Comparison of ENCODE assay signal across 8 mouse cellular contexts in genomic region chr4:155221106-155221505, GRCm38 (mm10). TPM values are rescaled to one million over a fixed set of nuclear protein-coding genes. Genes with fewer than 3 reads are reported as not detected.
DNase-seq lines count a peak whose midpoint lies in the region; ATAC-seq and TF ChIP-seq lines count a peak whose summit lies in the region.

No protein-coding gene starts in this region.

- H3K9ac ChIP-seq in kidney, embryonic 15.5 days, result peak overlapping the region; percentile 94
- peak overlapping the region; percentile 90 for H3K9ac ChIP-seq in hindbrain, embryonic 15.5 days
- peak overlapping the region; percentile 92 for H3K9ac ChIP-seq in midbrain, embryonic 16.5 days (ENCODE audit: low read depth, low read length)

- peak overlapping the region; percentile 76 for H3K27ac ChIP-seq in kidney, embryonic 15.5 days
- 0 out of 2 replicates have a peak overlapping the region, but pooled peaks have one; percentile 0 for H3K27ac ChIP-seq in cortical plate, adult 2 months (ENCODE audit: insufficient read depth, low read length)
- H3K27ac ChIP-seq in hindbrain, embryonic 15.5 days (replicated peaks), result peak overlapping the region; percentile 87
- 0 out of 2 replicates have a peak overlapping the region, but pooled peaks have one; percentile 97 for H3K27ac ChIP-seq in midbrain, embryonic 16.5 days (ENCODE audit: low read length)

- peaks cover 67% of the 10 kb centered on the region for H3K4me1 ChIP-seq in kidney, embryonic 15.5 days
- H3K4me1 ChIP-seq in cortical plate, adult 2 months (ENCODE audit: control insufficient read depth, insufficient read depth, low read length), result peaks cover 23% of the 10 kb centered on the region
- peaks cover 62% of the 10 kb centered on the region for H3K4me1 ChIP-seq in hindbrain, embryonic 15.5 days (replicated peaks)
- peaks cover 42% of the 10 kb centered on the region for H3K4me1 ChIP-seq in midbrain, embryonic 16.5 days (ENCODE audit: control insufficient read depth, insufficient read depth, low read length)

- ATAC-seq in kidney, embryonic 15.5 days (replicated peaks; ENCODE audit: low FRiP score), result no peak
- no peak for ATAC-seq in hindbrain, embryonic 15.5 days (ENCODE audit: low FRiP score, low read depth)
- ATAC-seq in midbrain, embryonic 16.5 days, result no peak
- no peak for ATAC-seq in cerebellum, adult (ENCODE audit: insufficient number of reproducible peaks, low FRiP score, low TSS enrichment)

- peak overlapping the region; percentile 83 for H3K4me3 ChIP-seq in kidney, embryonic 15.5 days (replicated peaks)
- H3K4me3 ChIP-seq in cortical plate, adult 2 months (ENCODE audit: insufficient read depth, low read length), result peak overlapping the region; percentile 97
- peak overlapping the region; percentile 85 for H3K4me3 ChIP-seq in hindbrain, embryonic 15.5 days
- H3K4me3 ChIP-seq in midbrain, embryonic 16.5 days (ENCODE audit: low read depth, low read length), result peak overlapping the region; percentile 80

- H3K27me3 ChIP-seq in kidney, embryonic 15.5 days, result no peaks in the 10 kb centered on the region
- H3K27me3 ChIP-seq in hindbrain, embryonic 15.5 days, result no peaks in the 10 kb centered on the region
- no peaks in the 10 kb centered on the region for H3K27me3 ChIP-seq in midbrain, embryonic 16.5 days (ENCODE audit: control insufficient read depth, insufficient read depth, low read depth, low read length)

- DNase-seq in kidney, postnatal 14 days, result no peak
- no peak for DNase-seq in gastrocnemius, postnatal 25 days
- no peak for DNase-seq in kidney, postnatal 10 days

- no peaks in the 10 kb centered on the region for H3K36me3 ChIP-seq in kidney, embryonic 15.5 days
- H3K36me3 ChIP-seq in hindbrain, embryonic 15.5 days, result no peaks in the 10 kb centered on the region
- H3K36me3 ChIP-seq in midbrain, embryonic 16.5 days (ENCODE audit: control insufficient read depth, insufficient read depth, low read length), result no peaks in the 10 kb centered on the region

- TF ChIP-seq POLR2A in cortical plate, adult 2 months (IDR thresholded peaks at IDR 0.05; ENCODE audit: extremely low read depth, insufficient read depth, low read length), result no peak

- no peaks in the 10 kb centered on the region for H3K9me3 ChIP-seq in kidney, embryonic 15.5 days (replicated peaks)
- H3K9me3 ChIP-seq in hindbrain, embryonic 15.5 days, result no peaks in the 10 kb centered on the region
- no peaks in the 10 kb centered on the region for H3K9me3 ChIP-seq in midbrain, embryonic 16.5 days (replicated peaks; ENCODE audit: control insufficient read depth, low read length, poor library complexity, severe bottlenecking)

- 3% methylated on average over 7 of the region's 7 CpGs for WGBS in kidney, embryonic 15.5 days
- WGBS in hindbrain, embryonic 15.5 days, result 1% methylated on average over 7 of the region's 7 CpGs
- WGBS in midbrain, embryonic 16.5 days, result 2% methylated on average over 7 of the region's 7 CpGs

- TF ChIP-seq CTCF in cortical plate, adult 2 months (IDR thresholded peaks at IDR 0.05; ENCODE audit: extremely low read depth, insufficient read depth, low read length), result no peak

- H3K4me2 ChIP-seq in kidney, embryonic 15.5 days, result peak overlapping the region; percentile 94
- H3K4me2 ChIP-seq in hindbrain, embryonic 15.5 days, result peak overlapping the region; percentile 94
- peak overlapping the region; percentile 99 for H3K4me2 ChIP-seq in midbrain, embryonic 16.5 days (ENCODE audit: low read length)

RNA-seq across cellular contexts. Expression of gene Ski, which starts 1.3 kb away (rescaled TPM):
- polyA plus RNA-seq in kidney, embryonic 15.5 days (2015; fragmentation: Nextera tagmentation; extraction: Ambion mirVana), result 14.7 and 16.9 TPM in 2 replicates
- polyA plus RNA-seq in cortical plate, adult 2 months (2012; rRNA removed), result 69.0 and 70.3 TPM in 2 replicates
- polyA plus RNA-seq in hindbrain, embryonic 15.5 days (2015; fragmentation: Nextera tagmentation; extraction: Ambion mirVana), result 11.3 and 11.9 TPM in 2 replicates
- 9.6 and 10.1 TPM in 2 replicates for polyA plus RNA-seq in midbrain, embryonic 16.5 days (2015; fragmentation: Nextera tagmentation; extraction: Ambion mirVana)
- 10 to 100 TPM; 31.3 to 34.7 TPM for total RNA-seq in gastrocnemius, postnatal 25 days (2021)

RNA-seq across cellular contexts. Expression of gene Faap20, which starts 28.5 kb away (rescaled TPM):
- 66.2 and 68.8 TPM in 2 replicates for polyA plus RNA-seq in kidney, embryonic 15.5 days (2015; fragmentation: Nextera tagmentation; extraction: Ambion mirVana)
- 36.5 and 37.5 TPM in 2 replicates for polyA plus RNA-seq in cortical plate, adult 2 months (2012; rRNA removed)
- 73.8 and 75.7 TPM in 2 replicates for polyA plus RNA-seq in hindbrain, embryonic 15.5 days (2015; fragmentation: Nextera tagmentation; extraction: Ambion mirVana)
- polyA plus RNA-seq in midbrain, embryonic 16.5 days (2015; fragmentation: Nextera tagmentation; extraction: Ambion mirVana), result 69.8 and 70.1 TPM in 2 replicates
- 1 to 10 TPM; 5.3 to 8.2 TPM for total RNA-seq in gastrocnemius, postnatal 25 days (2021)

Comparison
In these comparisons a context has a peak if more than half of its experiments do, and no peak if none do; other contexts are left out.
1. H3K27ac ChIP-seq: peak in every context shown above with its lines; median percentile 97 in midbrain, embryonic 16.5 days; 87 in hindbrain, embryonic 15.5 days; 76 in kidney, embryonic 15.5 days; 0 in cortical plate, adult 2 months.